Mouse (Mus musculus) olfactory bulb, adult 2 months (tissue): ENCODE measurements around the gene Slc16a2.

ENCODE experiments used
- CTCF ChIP-seq: fragments of 200-500 bp; IDR thresholded peaks from 2 replicates; pipeline ENCODE4 v1.5.1; 2012; ENCODE audit warnings: low read depth, mild to moderate bottlenecking, low read length, moderate library complexity; ENCODE audit not compliant: insufficient read depth
- POLR2A ChIP-seq: fragments of 200-500 bp; IDR thresholded peaks from 2 replicates; pipeline ENCODE4 v1.6.1; 2012; ENCODE audit warnings: mild to moderate bottlenecking, low read depth, low read length, moderate library complexity; ENCODE audit not compliant: insufficient read depth

GRCm38 (mm10) chrX:103812690-103813089, 9.1 kb downstream of the Slc16a2 start:
- no peak for TF ChIP-seq POLR2A
- no peak for TF ChIP-seq CTCF
